Mouse (Mus musculus): Measurements from ENCODE around the gene Rpl13a.
"Not testable (repeated sequence)": the region's sequence is repeated elsewhere in the genome, so short reads cannot be mapped to it uniquely, and the experiment has no call there.

Gene Rpl13a

GRCm38 (mm10) chr7:45155590-45155989 is 27.0 kb upstream of the Rpl13a start:
- DNase-seq, result no peak

- DNase-seq, result peak; percentile 96
Observed at GRCm38 (mm10) chr7:45154993-45155514, 26.5 kb upstream of the Rpl13a start.

- DNase-seq, result peak; percentile 100
Observed at GRCm38 (mm10) chr7:45154096-45154992, 25.8 kb upstream of the Rpl13a start, which contains the start of the genes Pih1d1 and Aldh16a1. Gene Pih1d1 (plus strand): TSS chr7:45154303. Gene Aldh16a1 (minus strand): TSS chr7:45154584.

- no peak for DNase-seq
Observed at GRCm38 (mm10) chr7:45153586-45153985, 25.0 kb upstream of the Rpl13a start.

GRCm38 (mm10) chr7:45153052-45153451 is 24.5 kb upstream of the Rpl13a start:
- DNase-seq, result not testable (repeated sequence)

- peak; percentile 98 for DNase-seq
Observed at GRCm38 (mm10) chr7:45151303-45151702, 22.7 kb upstream of the Rpl13a start.

GRCm38 (mm10) chr7:45150321-45150720 is 21.8 kb upstream of the Rpl13a start:
- no peak for DNase-seq

GRCm38 (mm10) chr7:45149545-45149944 is 21.0 kb upstream of the Rpl13a start:
- peak; percentile 98 for DNase-seq

GRCm38 (mm10) chr7:45148534-45149098 is 20.1 kb upstream of the Rpl13a start:
- peak; percentile 97 for DNase-seq

GRCm38 (mm10) chr7:45147899-45148298 is 19.3 kb upstream of the Rpl13a start:
- DNase-seq, result no peak

GRCm38 (mm10) chr7:45147267-45147666 is 18.7 kb upstream of the Rpl13a start:
- no peak for DNase-seq

GRCm38 (mm10) chr7:45145460-45145859 is 16.9 kb upstream of the Rpl13a start:
- DNase-seq, result peak; percentile 94

- DNase-seq, result peak; percentile 97
Observed at GRCm38 (mm10) chr7:45144368-45145174, 16.0 kb upstream of the Rpl13a start.

- peak; percentile 95 for DNase-seq
Observed at GRCm38 (mm10) chr7:45141914-45142313, 13.4 kb upstream of the Rpl13a start.

- no peak for DNase-seq
Observed at GRCm38 (mm10) chr7:45141319-45141718, 12.8 kb upstream of the Rpl13a start.

GRCm38 (mm10) chr7:45139904-45140723 is 11.6 kb upstream of the Rpl13a start:
- DNase-seq, result no peak

- DNase-seq, result no peak
Observed at GRCm38 (mm10) chr7:45138403-45138802, 9.8 kb upstream of the Rpl13a start.

GRCm38 (mm10) chr7:45137171-45138006 is 8.8 kb upstream of the Rpl13a start:
- DNase-seq, result peak; percentile 92

- DNase-seq, result peak; percentile 100
Observed at GRCm38 (mm10) chr7:45135993-45136567, 7.5 kb upstream of the Rpl13a start, which contains the start of the genes Gm45713 and Flt3l. Gene Gm45713 (minus strand): TSS chr7:45136231. Gene Flt3l (minus strand): TSS chr7:45136432.

- DNase-seq, result peak; percentile 90
Observed at GRCm38 (mm10) chr7:45135370-45135769, 6.8 kb upstream of the Rpl13a start.

All from heart, adult 11 months (tissue).